Mouse (Mus musculus): ENCODE data around the gene Uba52. TPM values are rescaled to one million over a fixed set of nuclear protein-coding genes. Genes with fewer than 3 reads are reported as not detected.
A peak's percentile ranks its signal among the peaks of the same experiment; 100 is the strongest.

The Uba52 gene
- total RNA-seq, 4 experiments from 2014 or later: 772 to 1,065 (median 933) TPM

GRCm38 (mm10) chr8:70486941-70487520 lies 23.6 kb downstream of the Uba52 start, which contains the start of gene Tmem59l:
TSS of gene Tmem59l (minus strand) at chr8:70487358.
- DNase-seq (ENCODE audit: low spot score in 2 of 2): no peak

GRCm38 (mm10) chr8:70486191-70486681 lies 24.4 kb downstream of the Uba52 start:
- DNase-seq (ENCODE audit: low spot score in 2 of 2): no peak

GRCm38 (mm10) chr8:70482943-70483342 lies 27.7 kb downstream of the Uba52 start:
- DNase-seq (ENCODE audit: low spot score in 2 of 2): no peak

- peak; percentile 71 to 78 for DNase-seq (ENCODE audit: low spot score in 2 of 2)
Observed at GRCm38 (mm10) chr8:70481908-70482307, 28.7 kb downstream of the Uba52 start.

- DNase-seq (ENCODE audit: low spot score in 2 of 2): no peak
Observed at GRCm38 (mm10) chr8:70477269-70477982, 33.2 kb downstream of the Uba52 start.

GRCm38 (mm10) chr8:70476333-70477268 lies 34.0 kb downstream of the Uba52 start, which contains the start of gene Klhl26:
TSS of gene Klhl26 (minus strand) at chr8:70476968.
- peak; percentile 87 to 89 for DNase-seq (ENCODE audit: low spot score in 2 of 2)

GRCm38 (mm10) chr8:70471856-70472255 lies 38.7 kb downstream of the Uba52 start:
- DNase-seq (ENCODE audit: low spot score in 2 of 2): no peak

GRCm38 (mm10) chr8:70469938-70470337 lies 40.7 kb downstream of the Uba52 start:
- no peak for DNase-seq (ENCODE audit: low spot score in 2 of 2)

GRCm38 (mm10) chr8:70469295-70469916 lies 41.2 kb downstream of the Uba52 start:
- DNase-seq (ENCODE audit: low spot score in 2 of 2): no peak

- DNase-seq (ENCODE audit: low spot score in 2 of 2): no peak
Observed at GRCm38 (mm10) chr8:70468733-70469132, 41.9 kb downstream of the Uba52 start.

GRCm38 (mm10) chr8:70467907-70468306 lies 42.7 kb downstream of the Uba52 start:
- no peak for DNase-seq (ENCODE audit: low spot score in 2 of 2)

GRCm38 (mm10) chr8:70467229-70467725 lies 43.3 kb downstream of the Uba52 start:
- DNase-seq (ENCODE audit: low spot score in 2 of 2): no peak

GRCm38 (mm10) chr8:70466771-70467170 lies 43.8 kb downstream of the Uba52 start:
- no peak for DNase-seq (ENCODE audit: low spot score in 2 of 2)

- DNase-seq (ENCODE audit: low spot score in 2 of 2): no peak
Observed at GRCm38 (mm10) chr8:70466305-70466704, 44.3 kb downstream of the Uba52 start.

GRCm38 (mm10) chr8:70465701-70466100 lies 44.9 kb downstream of the Uba52 start:
- DNase-seq (ENCODE audit: low spot score in 2 of 2): no peak

- no peak for DNase-seq (ENCODE audit: low spot score in 2 of 2)
Observed at GRCm38 (mm10) chr8:70464162-70464561, 46.4 kb downstream of the Uba52 start.

- DNase-seq (ENCODE audit: low spot score in 2 of 2): peak; percentile 76 to 77
Observed at GRCm38 (mm10) chr8:70463306-70463705, 47.3 kb downstream of the Uba52 start.

- DNase-seq (ENCODE audit: low spot score in 2 of 2): no peak
Observed at GRCm38 (mm10) chr8:70462516-70462813, 48.1 kb downstream of the Uba52 start.

GRCm38 (mm10) chr8:70461765-70462515 lies 48.7 kb downstream of the Uba52 start:
- DNase-seq (ENCODE audit: low spot score in 2 of 2): no peak

- peak in 1 of 2 experiments; percentile 57 for DNase-seq (ENCODE audit: low spot score in 2 of 2)
Observed at GRCm38 (mm10) chr8:70460606-70461005, 50.0 kb downstream of the Uba52 start.

Data from layer of hippocampus, adult 8-10 months (tissue).